Mouse (Mus musculus): Measurements from ENCODE around the gene Mafb.

DNA sequence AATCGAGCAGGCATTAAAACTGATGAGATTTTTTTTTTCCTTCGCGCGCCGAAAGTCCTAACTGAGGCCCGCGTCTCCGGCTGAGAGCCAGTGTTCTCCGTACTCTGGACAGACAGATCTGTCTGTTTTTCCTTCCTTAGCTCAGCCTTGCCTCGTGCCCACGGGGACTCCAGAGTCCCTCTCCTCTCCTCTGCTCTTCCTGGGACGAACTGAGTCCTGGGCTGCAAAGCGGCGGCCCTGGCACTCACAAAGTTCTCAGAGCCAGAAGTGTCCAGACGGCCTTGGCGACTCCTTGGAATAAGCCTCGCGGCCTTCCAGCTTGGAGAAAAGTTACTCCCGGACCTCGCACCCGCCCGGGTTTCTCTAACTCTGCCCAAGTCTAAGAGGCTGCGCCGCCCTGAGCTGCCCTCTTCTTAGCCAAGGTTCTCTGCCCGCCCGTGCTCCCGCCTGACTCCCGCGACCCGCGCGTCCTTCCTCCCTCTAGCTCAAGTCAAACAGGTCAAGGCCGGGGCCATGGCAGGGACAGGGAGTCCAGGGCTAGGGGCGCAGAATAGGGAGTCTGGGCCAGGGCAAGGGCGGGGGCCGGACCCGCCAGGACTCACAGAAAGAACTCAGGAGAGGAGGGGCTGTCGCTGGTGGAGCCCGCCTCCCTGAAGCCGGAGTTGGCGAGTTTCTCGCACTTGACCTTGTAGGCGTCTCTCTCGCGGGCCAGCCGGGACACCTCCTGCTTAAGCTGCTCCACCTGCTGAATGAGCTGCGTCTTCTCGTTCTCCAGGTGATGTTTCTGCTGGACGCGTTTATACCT lies 1.6 kb downstream of the Mafb start:
- TF ChIP-seq POLR2A (IDR thresholded peaks at IDR 0.05; ENCODE audit: borderline replicate concordance, control insufficient read depth, low read depth, low read length) (no peak; the same call in 1 of the 2 replicates), CTCF (IDR thresholded peaks at IDR 0.05; ENCODE audit: control insufficient read depth, insufficient read depth, low read length) (no peak)

Measured in bone marrow, adult 2 months (tissue).